34 mouse cellular contexts compared by ENCODE assay signal in genomic region chr19:10730469-10730868, GRCm38 (mm10). TPM values are rescaled to one million over a fixed set of nuclear protein-coding genes. Genes with fewer than 3 reads are reported as not detected.
A peak's percentile ranks its signal among the peaks of the same experiment; 100 is the strongest.
DNase-seq lines count a peak whose midpoint lies in the region; ATAC-seq and TF ChIP-seq lines count a peak whose summit lies in the region.
"Had no signal": no experiment of that assay in that cellular context is flagged by ENCODE, and none has a peak within 500 bp of the region (broad histone marks: within the 10 kb centered on the region; RNA-seq: fewer than 3 reads in every experiment).

No protein-coding gene starts in this region.

- no peak overlapping the region for H3K27ac ChIP-seq in forebrain, embryonic 11.5 days (ENCODE audit: low read depth, low read length)
- no peak overlapping the region for H3K27ac ChIP-seq in forebrain, embryonic 15.5 days (replicated peaks)
- peak overlapping the region; percentile 19; the same call in 1 of the 2 replicates for H3K27ac ChIP-seq in left cerebral cortex, adult 2 months
- H3K27ac ChIP-seq in embryonic facial prominence, embryonic 15.5 days (replicated peaks) = peak overlapping the region; percentile 65; the same call in 1 of the 2 replicates
- peak overlapping the region; percentile 80 for H3K27ac ChIP-seq in stomach, embryonic 15.5 days
- H3K27ac ChIP-seq: forebrain, embryonic 13.5 days; hindbrain, embryonic 15.5 days; limb, embryonic 13.5 days; liver, embryonic 13.5 days had no signal

- H3K27me3 ChIP-seq in forebrain, embryonic 11.5 days (ENCODE audit: control insufficient read depth, insufficient read depth, low read length) = no peaks in the 10 kb centered on the region
- H3K27me3 ChIP-seq in forebrain, embryonic 15.5 days = no peaks in the 10 kb centered on the region
- no peaks in the 10 kb centered on the region for H3K27me3 ChIP-seq in embryonic facial prominence, embryonic 15.5 days
- no peaks in the 10 kb centered on the region for H3K27me3 ChIP-seq in stomach, embryonic 15.5 days (replicated peaks)
- H3K27me3 ChIP-seq: CH12.LX; forebrain, embryonic 13.5 days; hindbrain, embryonic 15.5 days; limb, embryonic 13.5 days; liver, embryonic 13.5 days; Patski had no signal

- H3K4me3 ChIP-seq in forebrain, embryonic 11.5 days (ENCODE audit: low read depth, low read length) = no peak overlapping the region
- no peak overlapping the region for H3K4me3 ChIP-seq in forebrain, embryonic 15.5 days
- H3K4me3 ChIP-seq in left cerebral cortex, adult 2 months = no peak overlapping the region
- H3K4me3 ChIP-seq in embryonic facial prominence, embryonic 15.5 days (replicated peaks) = no peak overlapping the region
- no peak overlapping the region for H3K4me3 ChIP-seq in stomach, embryonic 15.5 days (replicated peaks)
- H3K4me3 ChIP-seq: erythroblast, embryonic 14.5 days; forebrain, embryonic 13.5 days; hindbrain, embryonic 15.5 days; limb, embryonic 13.5 days; liver, embryonic 13.5 days had no signal

- no peak for TF ChIP-seq CTCF in left cerebral cortex, adult 2 months (IDR thresholded peaks at IDR 0.05)

- H3K4me2 ChIP-seq in forebrain, embryonic 11.5 days (ENCODE audit: low read depth, low read length, severe bottlenecking) = no peak overlapping the region
- no peak overlapping the region for H3K4me2 ChIP-seq in forebrain, embryonic 15.5 days (replicated peaks)
- no peak overlapping the region for H3K4me2 ChIP-seq in embryonic facial prominence, embryonic 15.5 days (replicated peaks)
- H3K4me2 ChIP-seq in stomach, embryonic 15.5 days = no peak overlapping the region
- H3K4me2 ChIP-seq: forebrain, embryonic 13.5 days; hindbrain, embryonic 15.5 days; limb, embryonic 13.5 days; liver, embryonic 13.5 days had no signal

- H3K36me3 ChIP-seq in forebrain, embryonic 11.5 days (ENCODE audit: control insufficient read depth, insufficient read depth, low read length) = no peaks in the 10 kb centered on the region
- no peaks in the 10 kb centered on the region for H3K36me3 ChIP-seq in forebrain, embryonic 15.5 days
- H3K36me3 ChIP-seq in embryonic facial prominence, embryonic 15.5 days = no peaks in the 10 kb centered on the region
- no peaks in the 10 kb centered on the region for H3K36me3 ChIP-seq in stomach, embryonic 15.5 days
- H3K36me3 ChIP-seq: G1E; hindbrain, embryonic 15.5 days; limb, embryonic 13.5 days; liver, embryonic 13.5 days had no signal

- DNase-seq in forebrain, embryonic 11.5 days (ENCODE audit: low spot score) = peak; percentile 24
- DNase-seq in left cerebral cortex, adult 2 months (ENCODE audit: extremely low spot score in 1 of 2, low spot score in 2 of 2) = no peak
- no peak for DNase-seq in left cerebral cortex, adult 9 months (ENCODE audit: low spot score in 2 of 2)
- no peak for DNase-seq in adipocyte (ENCODE audit: low spot score)
- DNase-seq in left cerebral cortex, adult 11 months (ENCODE audit: low spot score) = no peak
- DNase-seq: adrenal gland, adult 2 months; cerebellum, adult 8-10 months; gastrocnemius, postnatal 25 days; heart, adult 18-20 months; kidney, adult 9 months; kidney, postnatal 14 days; liver, embryonic 13.5 days; lung, adult 2 months; lung, postnatal 14 days; right cerebral cortex, postnatal 14 days; thymus, adult 18-20 months; thymus, postnatal 36 days had no signal

- no peak overlapping the region for H3K9ac ChIP-seq in forebrain, embryonic 11.5 days (ENCODE audit: low read length)
- H3K9ac ChIP-seq in forebrain, embryonic 15.5 days (replicated peaks) = no peak overlapping the region
- no peak overlapping the region for H3K9ac ChIP-seq in embryonic facial prominence, embryonic 15.5 days
- H3K9ac ChIP-seq in stomach, embryonic 15.5 days = no peak overlapping the region
- H3K9ac ChIP-seq: forebrain, embryonic 13.5 days; hindbrain, embryonic 15.5 days; limb, embryonic 13.5 days; liver, embryonic 13.5 days had no signal

- 82% methylated on average over 5 of the region's 5 CpGs for WGBS in forebrain, embryonic 11.5 days
- 61% methylated on average over 5 of the region's 5 CpGs for WGBS in forebrain, embryonic 15.5 days
- 34% methylated on average over 5 of the region's 5 CpGs for WGBS in embryonic facial prominence, embryonic 15.5 days
- WGBS in stomach, embryonic 15.5 days = 61% methylated on average over 5 of the region's 5 CpGs

- no peaks in the 10 kb centered on the region for H3K9me3 ChIP-seq in forebrain, embryonic 11.5 days (ENCODE audit: control insufficient read depth, low read length)
- no peaks in the 10 kb centered on the region for H3K9me3 ChIP-seq in forebrain, embryonic 15.5 days
- no peaks in the 10 kb centered on the region for H3K9me3 ChIP-seq in embryonic facial prominence, embryonic 15.5 days (replicated peaks)
- no peaks in the 10 kb centered on the region for H3K9me3 ChIP-seq in stomach, embryonic 15.5 days
- H3K9me3 ChIP-seq: forebrain, embryonic 13.5 days; G1E; hindbrain, embryonic 15.5 days; limb, embryonic 13.5 days; liver, embryonic 13.5 days had no signal

- intact Hi-C loops in left cerebral cortex, adult 2 months (cut with DNase I) = no loop called here

- no peak for ATAC-seq in forebrain, embryonic 11.5 days (replicated peaks; ENCODE audit: low FRiP score)
- no peak for ATAC-seq in forebrain, embryonic 15.5 days (replicated peaks)
- no peak for ATAC-seq in embryonic facial prominence, embryonic 15.5 days (ENCODE audit: insufficient number of reproducible peaks, low FRiP score, low TSS enrichment, low read depth)
- ATAC-seq in stomach, embryonic 15.5 days (ENCODE audit: insufficient read depth, low FRiP score, low read depth) = no peak
- ATAC-seq: forebrain, embryonic 13.5 days; intestine, embryonic 16.5 days; Patski had no signal

- H3K4me1 ChIP-seq in forebrain, embryonic 11.5 days (replicated peaks; ENCODE audit: control insufficient read depth, insufficient read depth, low read length) = no peaks in the 10 kb centered on the region
- H3K4me1 ChIP-seq in forebrain, embryonic 15.5 days = no peaks in the 10 kb centered on the region
- peaks cover 12% of the 10 kb centered on the region for H3K4me1 ChIP-seq in embryonic facial prominence, embryonic 15.5 days
- no peaks in the 10 kb centered on the region for H3K4me1 ChIP-seq in stomach, embryonic 15.5 days
- H3K4me1 ChIP-seq: forebrain, embryonic 13.5 days; hindbrain, embryonic 15.5 days; liver, embryonic 13.5 days had no signal

RNA-seq across cellular contexts. Expression of gene Cd5, which starts 8.3 kb away (rescaled TPM):
- polyA plus RNA-seq in forebrain, embryonic 11.5 days (2014; fragmentation: Nextera tagmentation; extraction: Ambion mirVana) = 0.05 TPM in 1 of 2 replicates, not detected in the other
- 0.22 and 0.26 TPM in 2 replicates for polyA plus RNA-seq in forebrain, embryonic 15.5 days (2015; fragmentation: Nextera tagmentation; extraction: Ambion mirVana)
- under 1 TPM; 0.16 to 0.37 TPM for total RNA-seq in left cerebral cortex, adult 2 months (2021)
- polyA plus RNA-seq in embryonic facial prominence, embryonic 15.5 days (2015; fragmentation: Nextera tagmentation; extraction: Ambion mirVana) = 0.81 and 1.3 TPM in 2 replicates
- polyA plus RNA-seq in stomach, embryonic 15.5 days (2015; fragmentation: Nextera tagmentation; extraction: Ambion mirVana) = 0.85 and 1.9 TPM in 2 replicates
- total RNA-seq: layer of hippocampus, adult 18-20 months; left cerebral cortex, postnatal 25 days; megakaryocyte progenitor cell, adult 5-6 weeks had no signal
- polyA plus RNA-seq: erythroblast, embryonic 14.5 days; forebrain, embryonic 13.5 days; G1E; intestine, embryonic 16.5 days; liver, embryonic 13.5 days; Patski had no signal

RNA-seq across cellular contexts. Expression of gene Vps37c, which starts 41.9 kb away (rescaled TPM):
- 32.1 and 33.4 TPM in 2 replicates for polyA plus RNA-seq in forebrain, embryonic 11.5 days (2014; fragmentation: Nextera tagmentation; extraction: Ambion mirVana)
- 39.3 and 41.1 TPM in 2 replicates for polyA plus RNA-seq in forebrain, embryonic 15.5 days (2015; fragmentation: Nextera tagmentation; extraction: Ambion mirVana)
- total RNA-seq in left cerebral cortex, adult 2 months (2021) = 10 to 100 TPM; 21.6 to 24.4 TPM
- polyA plus RNA-seq in embryonic facial prominence, embryonic 15.5 days (2015; fragmentation: Nextera tagmentation; extraction: Ambion mirVana) = 43.0 and 47.0 TPM in 2 replicates
- polyA plus RNA-seq in stomach, embryonic 15.5 days (2015; fragmentation: Nextera tagmentation; extraction: Ambion mirVana) = 34.0 and 40.2 TPM in 2 replicates

RNA-seq across cellular contexts. Expression of gene Pga5, which starts 52.6 kb away (rescaled TPM):
- not detected in 2 replicates for polyA plus RNA-seq in forebrain, embryonic 11.5 days (2014; fragmentation: Nextera tagmentation; extraction: Ambion mirVana)
- not detected in 2 replicates for polyA plus RNA-seq in forebrain, embryonic 15.5 days (2015; fragmentation: Nextera tagmentation; extraction: Ambion mirVana)
- total RNA-seq in left cerebral cortex, adult 2 months (2021) = not detected
- not detected in 2 replicates for polyA plus RNA-seq in embryonic facial prominence, embryonic 15.5 days (2015; fragmentation: Nextera tagmentation; extraction: Ambion mirVana)
- 28.0 and 59.2 TPM in 2 replicates for polyA plus RNA-seq in stomach, embryonic 15.5 days (2015; fragmentation: Nextera tagmentation; extraction: Ambion mirVana)
- total RNA-seq: adrenal gland, adult 2 months; gastrocnemius, postnatal 25 days; heart, adult 18-20 months; heart, postnatal 25 days; layer of hippocampus, adult 18-20 months; layer of hippocampus, postnatal 14 days; left cerebral cortex, postnatal 25 days; megakaryocyte progenitor cell, adult 5-6 weeks had no signal
- polyA plus RNA-seq: adrenal gland, adult 2 months; erythroblast, embryonic 14.5 days; forebrain, embryonic 13.5 days; heart, embryonic 14.5 days; hindbrain, embryonic 15.5 days; liver, embryonic 13.5 days; lung, adult 2 months had no signal

Comparison
In these comparisons a context has a peak if more than half of its experiments do, and no peak if none do; other contexts are left out.
1. H3K27ac ChIP-seq: peak in left cerebral cortex, adult 2 months (single experiment), embryonic facial prominence, embryonic 15.5 days (single experiment) and stomach, embryonic 15.5 days (single experiment); none in forebrain, embryonic 11.5 days (single experiment) and forebrain, embryonic 15.5 days (single experiment).
2. RNA of gene Pga5, which starts 52.6 kb away (polyA plus RNA-seq): 28.0 to 59.2 TPM in stomach, embryonic 15.5 days; not detected in forebrain, embryonic 11.5 days, not detected in embryonic facial prominence, embryonic 15.5 days and not detected in forebrain, embryonic 15.5 days; every median in the first group is over 10 times any median in the second.